8 mouse cellular contexts compared by ENCODE assay signal in genomic region chr6:128736100-128736499, GRCm38 (mm10). TPM values are rescaled to one million over a fixed set of nuclear protein-coding genes. Genes with fewer than 3 reads are reported as not detected.
A peak's percentile ranks its signal among the peaks of the same experiment; 100 is the strongest.
DNase-seq lines count a peak whose midpoint lies in the region; ATAC-seq and TF ChIP-seq lines count a peak whose summit lies in the region.
"Had no signal": no experiment of that assay in that cellular context is flagged by ENCODE, and none has a peak within 500 bp of the region (broad histone marks: within the 10 kb centered on the region; RNA-seq: fewer than 3 reads in every experiment).

No protein-coding gene starts in this region.

- CTCF ChIA-PET in Patski (lab: Charles Lee): interaction anchor here (1.0 kb wide), 1 partner anchor 10 kb away, joined by 3 read pairs; no protein-coding TSS in a partner anchor

- no peak overlapping the region for H3K4me3 ChIP-seq in kidney, embryonic 16.5 days (ENCODE audit: low read length)

- H3K9me3 ChIP-seq in kidney, embryonic 16.5 days (ENCODE audit: low read length): no peaks in the 10 kb centered on the region

- POLR2A ChIA-PET in Patski (lab: Charles Lee): no interaction called here

- no peak overlapping the region for H3K9ac ChIP-seq in kidney, embryonic 16.5 days (replicated peaks; ENCODE audit: low read length)

- no peak for DNase-seq in kidney, adult 18-20 months
- no peak for DNase-seq in Patski (ENCODE audit: low read depth, low spot score)
- peak; percentile 46 for DNase-seq in induced T-regulatory cell, adult 2 months (ENCODE audit: low read depth)
- DNase-seq in retina, embryonic 14.5 days (ENCODE audit: low spot score): peak; percentile 22
- no peak for DNase-seq in layer of hippocampus, postnatal 10 days (ENCODE audit: low spot score in 2 of 2)

- H3K27ac ChIP-seq in kidney, embryonic 16.5 days (ENCODE audit: low read length): no peak overlapping the region

- peak; percentile 37 for TF ChIP-seq CTCF in Patski (IDR thresholded peaks at IDR 0.05)

- 0 out of 2 replicates have a peak, but pooled peaks have one; percentile 42 for ATAC-seq in kidney, embryonic 16.5 days (ENCODE audit: low FRiP score, low TSS enrichment)
- no peak for ATAC-seq in Patski
- no peak for ATAC-seq in frontal cortex, adult (ENCODE audit: low TSS enrichment)

- H3K4me1 ChIP-seq in kidney, embryonic 16.5 days (ENCODE audit: insufficient read depth, low read length): no peaks in the 10 kb centered on the region

- no peak overlapping the region for H3K4me2 ChIP-seq in kidney, embryonic 16.5 days (replicated peaks; ENCODE audit: low read depth, low read length)

- no peaks in the 10 kb centered on the region for H3K27me3 ChIP-seq in kidney, embryonic 16.5 days (ENCODE audit: insufficient read depth, low read length)
- H3K27me3 ChIP-seq in Patski: no peaks in the 10 kb centered on the region

- in situ Hi-C loops in Patski (cut with MboI; ENCODE audit: low pct_unique_long_range_greater_than_20kb): no loop called here

- no peaks in the 10 kb centered on the region for H3K36me3 ChIP-seq in kidney, embryonic 16.5 days (ENCODE audit: insufficient read depth, low read length)

RNA-seq across cellular contexts. Expression of gene Klrb1, which starts 13.2 kb away (rescaled TPM):
- polyA plus RNA-seq in kidney, embryonic 16.5 days (2015; fragmentation: Nextera tagmentation; extraction: Ambion mirVana): not detected in 2 replicates
- polyA plus RNA-seq in Patski (2021): not detected
- 1 to 10 TPM; 4.0 to 6.0 TPM for total RNA-seq in layer of hippocampus, postnatal 10 days (2021)

RNA-seq across cellular contexts. Expression of gene Klrb1c, which starts 52.9 kb away (rescaled TPM):
- 0.06 and 0.30 TPM in 2 replicates for polyA plus RNA-seq in kidney, embryonic 16.5 days (2015; fragmentation: Nextera tagmentation; extraction: Ambion mirVana)
- polyA plus RNA-seq in Patski (2021): not detected
- under 1 TPM in 1 of 2 experiments, not detected in 1; 0.20 TPM for total RNA-seq in layer of hippocampus, postnatal 10 days (2021)
- polyA plus RNA-seq: neural tube, embryonic 14.5 days had no signal

Comparison
In these comparisons a context has a peak if more than half of its experiments do, and no peak if none do; other contexts are left out.
1. DNase-seq: peak in induced T-regulatory cell, adult 2 months (single experiment) and retina, embryonic 14.5 days (single experiment); none in kidney, adult 18-20 months (single experiment), Patski (single experiment) and layer of hippocampus, postnatal 10 days (0 of 2).